Mouse (Mus musculus): ENCODE measurements around the gene Tank. TPM values are rescaled to one million over a fixed set of nuclear protein-coding genes. Genes with fewer than 3 reads are reported as not detected.

Tank gene
- polyA plus RNA-seq, 1 experiment = 23.7 TPM

DNA sequence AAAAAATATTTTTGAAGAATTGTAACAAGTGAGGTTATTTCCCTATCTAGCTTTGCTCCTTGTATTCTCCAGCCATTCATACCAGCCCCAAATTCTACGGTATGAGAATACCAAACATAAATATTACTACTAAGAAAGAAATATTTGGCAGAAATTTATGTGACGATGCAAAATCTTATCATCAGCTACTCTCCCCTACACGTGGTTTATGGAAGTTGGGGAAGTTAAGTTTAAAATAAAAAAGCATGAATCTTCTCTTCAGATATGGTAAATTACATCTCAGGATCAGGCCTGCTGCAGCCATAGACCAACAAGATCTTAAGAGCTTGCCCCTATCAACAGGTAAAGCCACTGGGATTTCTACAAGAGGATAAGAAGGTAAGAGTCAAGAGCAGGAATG, 1.9 kb upstream of the Tank start:
- TF ChIP-seq EP300 (IDR thresholded peaks at IDR 0.05; ENCODE audit: insufficient read depth, low read depth, low read length) = no peak
- TF ChIP-seq POLR2A (IDR thresholded peaks at IDR 0.05; ENCODE audit: insufficient read depth, low read length) = no peak
- TF ChIP-seq CTCF (IDR thresholded peaks at IDR 0.05; ENCODE audit: low read depth, low read length) = no peak
- no peaks in the 10 kb centered on the region for H3K9me3 ChIP-seq (replicated peaks; ENCODE audit: control insufficient read depth, insufficient read depth, low read length, poor library complexity, severe bottlenecking)

DNA sequence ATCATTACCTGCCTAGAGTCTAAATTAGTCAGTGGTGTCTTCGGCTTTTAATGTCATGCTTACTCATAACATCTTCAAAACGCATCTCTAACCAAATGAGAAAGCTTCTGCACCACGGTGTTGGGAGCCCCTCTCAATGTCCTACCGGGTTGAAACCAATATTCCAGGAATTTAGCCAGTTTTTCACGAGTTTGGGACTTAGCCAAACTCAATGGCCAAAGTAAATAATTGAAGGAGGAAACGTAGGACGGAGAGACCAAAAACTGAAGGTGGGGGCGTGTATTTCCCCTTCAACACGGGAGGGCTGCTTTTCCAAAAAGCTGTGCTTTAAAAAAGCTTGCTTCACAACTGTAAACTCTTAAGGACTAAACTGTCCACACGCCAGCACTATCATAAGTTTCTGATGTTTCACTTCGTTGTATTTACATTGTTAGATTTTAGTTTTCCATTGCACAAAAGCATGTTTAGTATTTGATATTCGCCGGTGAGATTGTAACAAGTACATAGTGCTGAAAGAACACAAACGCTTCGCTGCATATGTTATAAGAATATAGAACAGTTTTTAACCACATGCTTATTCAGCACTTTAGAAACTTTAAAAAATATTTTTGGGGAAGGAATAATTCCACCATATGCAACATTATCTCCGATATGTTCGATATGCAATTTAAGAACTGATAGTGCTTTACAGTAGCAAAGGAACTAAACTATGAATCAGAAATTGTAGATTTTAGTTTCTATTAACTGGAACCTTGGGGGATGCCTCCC, 1.3 kb upstream of the Tank start:
- Histone ChIP-seq H3K27ac (ENCODE audit: insufficient read depth, low read length) (no peak overlapping the region), H3K27me3 (ENCODE audit: control insufficient read depth, insufficient read depth, low read length, poor library complexity, severe bottlenecking) (no peaks in the 10 kb centered on the region), H3K36me3 (ENCODE audit: control insufficient read depth, insufficient read depth, low read length, poor library complexity, severe bottlenecking) (no peaks in the 10 kb centered on the region), H3K4me1 (ENCODE audit: control insufficient read depth, insufficient read depth, low read length) (no peaks in the 10 kb centered on the region), H3K9me3 (replicated peaks; ENCODE audit: control insufficient read depth, insufficient read depth, low read length, poor library complexity, severe bottlenecking) (no peaks in the 10 kb centered on the region), H3K9ac (ENCODE audit: low read depth, poor library complexity, severe bottlenecking) (no peak overlapping the region), H3K4me3 (ENCODE audit: low read depth, low read length) (no peak overlapping the region)
- no peak for TF ChIP-seq POLR2A (IDR thresholded peaks at IDR 0.05; ENCODE audit: insufficient read depth, low read length)
- TF ChIP-seq CTCF (IDR thresholded peaks at IDR 0.05; ENCODE audit: low read depth, low read length) = no peak
- TF ChIP-seq EP300 (IDR thresholded peaks at IDR 0.05; ENCODE audit: insufficient read depth, low read depth, low read length) = no peak

More for the DNA sequence above, 1.9 kb upstream of the Tank start:
- no peaks in the 10 kb centered on the region for H3K27me3 ChIP-seq (ENCODE audit: control insufficient read depth, insufficient read depth, low read length, poor library complexity, severe bottlenecking)
- H3K27ac ChIP-seq (ENCODE audit: insufficient read depth, low read length) = no peak overlapping the region
- no peaks in the 10 kb centered on the region for H3K36me3 ChIP-seq (ENCODE audit: control insufficient read depth, insufficient read depth, low read length, poor library complexity, severe bottlenecking)
- no peak overlapping the region for H3K9ac ChIP-seq (ENCODE audit: low read depth, poor library complexity, severe bottlenecking)
- H3K4me1 ChIP-seq (ENCODE audit: control insufficient read depth, insufficient read depth, low read length) = no peaks in the 10 kb centered on the region
- H3K4me3 ChIP-seq (ENCODE audit: low read depth, low read length) = no peak overlapping the region

DNA sequence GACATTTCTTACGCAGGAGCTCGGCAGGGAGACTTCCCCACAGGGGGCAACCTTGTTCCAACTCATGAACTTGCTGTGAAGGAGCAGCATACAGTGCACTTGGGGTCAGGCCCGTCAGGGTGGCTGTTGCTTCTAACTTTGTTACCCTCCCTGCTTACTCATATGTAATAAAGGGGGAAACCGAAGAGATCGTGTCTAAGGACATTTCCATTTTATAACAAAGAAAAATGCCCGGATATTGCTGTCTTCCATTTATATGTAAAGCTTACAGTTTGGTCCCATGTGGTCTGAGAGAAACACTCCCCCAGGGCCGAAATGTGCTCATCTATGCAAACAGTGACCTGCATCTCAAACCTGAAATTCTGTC, 706 bp upstream of the Tank start:
- no peaks in the 10 kb centered on the region for H3K27me3 ChIP-seq (ENCODE audit: control insufficient read depth, insufficient read depth, low read length, poor library complexity, severe bottlenecking)
- H3K4me1 ChIP-seq (ENCODE audit: control insufficient read depth, insufficient read depth, low read length) = no peaks in the 10 kb centered on the region
- no peak overlapping the region for H3K9ac ChIP-seq (ENCODE audit: low read depth, poor library complexity, severe bottlenecking)
- no peak overlapping the region for H3K4me3 ChIP-seq (ENCODE audit: low read depth, low read length)
- no peak overlapping the region for H3K27ac ChIP-seq (ENCODE audit: insufficient read depth, low read length)
- no peak for TF ChIP-seq CTCF (IDR thresholded peaks at IDR 0.05; ENCODE audit: low read depth, low read length)
- no peak for TF ChIP-seq EP300 (IDR thresholded peaks at IDR 0.05; ENCODE audit: insufficient read depth, low read depth, low read length)
- no peak for TF ChIP-seq POLR2A (IDR thresholded peaks at IDR 0.05; ENCODE audit: insufficient read depth, low read length)
- H3K36me3 ChIP-seq (ENCODE audit: control insufficient read depth, insufficient read depth, low read length, poor library complexity, severe bottlenecking) = no peaks in the 10 kb centered on the region
- no peaks in the 10 kb centered on the region for H3K9me3 ChIP-seq (replicated peaks; ENCODE audit: control insufficient read depth, insufficient read depth, low read length, poor library complexity, severe bottlenecking)

DNA sequence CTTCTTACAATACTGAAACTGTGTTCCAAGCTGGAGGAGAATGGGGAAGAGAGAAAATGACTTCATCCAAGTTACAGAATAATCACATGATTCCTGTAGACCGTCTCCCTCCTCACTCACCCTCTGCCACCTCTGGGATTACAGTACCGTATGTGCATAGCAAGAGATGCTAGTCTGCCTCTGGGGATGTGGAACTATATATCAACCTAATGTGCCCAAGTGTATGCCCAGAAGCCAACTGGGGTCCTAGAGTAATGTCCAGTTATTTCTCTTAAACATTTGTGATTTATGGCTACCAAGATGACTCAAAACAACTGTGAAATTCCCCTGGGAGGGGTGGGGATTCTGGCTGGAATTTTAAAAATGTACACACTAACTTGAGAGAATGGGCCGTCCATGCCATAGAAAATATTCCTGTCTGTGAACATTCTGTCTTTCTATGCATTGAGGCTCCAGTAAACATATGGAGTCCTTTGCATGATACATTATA, 1.2 kb downstream of the Tank start:
- Histone ChIP-seq H3K9ac (ENCODE audit: low read depth, poor library complexity, severe bottlenecking) (no peak overlapping the region), H3K36me3 (ENCODE audit: control insufficient read depth, insufficient read depth, low read length, poor library complexity, severe bottlenecking) (no peaks in the 10 kb centered on the region), H3K27me3 (ENCODE audit: control insufficient read depth, insufficient read depth, low read length, poor library complexity, severe bottlenecking) (no peaks in the 10 kb centered on the region), H3K9me3 (replicated peaks; ENCODE audit: control insufficient read depth, insufficient read depth, low read length, poor library complexity, severe bottlenecking) (no peaks in the 10 kb centered on the region), H3K4me3 (ENCODE audit: low read depth, low read length) (no peak overlapping the region), H3K4me1 (ENCODE audit: control insufficient read depth, insufficient read depth, low read length) (no peaks in the 10 kb centered on the region), H3K27ac (ENCODE audit: insufficient read depth, low read length) (no peak overlapping the region)
- TF ChIP-seq EP300 (IDR thresholded peaks at IDR 0.05; ENCODE audit: insufficient read depth, low read depth, low read length) (no peak), CTCF (IDR thresholded peaks at IDR 0.05; ENCODE audit: low read depth, low read length) (no peak), POLR2A (IDR thresholded peaks at IDR 0.05; ENCODE audit: insufficient read depth, low read length) (no peak)

DNA sequence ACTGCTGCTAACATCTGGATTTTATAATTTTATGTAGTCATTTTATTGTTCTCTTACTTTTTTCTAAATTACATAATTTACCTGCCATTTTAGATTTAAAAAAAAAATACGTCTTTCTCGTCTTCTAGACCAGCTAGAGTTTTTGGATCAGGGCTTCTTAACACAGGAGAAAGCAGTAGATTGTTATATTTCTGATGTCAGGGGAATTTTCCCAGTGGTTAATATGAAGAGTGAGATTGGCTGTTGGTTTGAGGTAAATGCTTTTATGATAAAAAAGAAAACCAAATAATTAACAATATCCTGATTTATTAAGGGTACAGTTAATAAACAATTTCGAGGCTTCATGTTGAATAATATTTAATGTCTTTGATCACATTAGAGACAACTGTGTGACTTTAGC, 1.7 kb downstream of the Tank start:
- TF ChIP-seq POLR2A (IDR thresholded peaks at IDR 0.05; ENCODE audit: insufficient read depth, low read length) = no peak
- no peak for TF ChIP-seq CTCF (IDR thresholded peaks at IDR 0.05; ENCODE audit: low read depth, low read length)
- Histone ChIP-seq H3K9ac (ENCODE audit: low read depth, poor library complexity, severe bottlenecking) (no peak overlapping the region), H3K4me3 (ENCODE audit: low read depth, low read length) (no peak overlapping the region), H3K36me3 (ENCODE audit: control insufficient read depth, insufficient read depth, low read length, poor library complexity, severe bottlenecking) (no peaks in the 10 kb centered on the region), H3K27me3 (ENCODE audit: control insufficient read depth, insufficient read depth, low read length, poor library complexity, severe bottlenecking) (no peaks in the 10 kb centered on the region), H3K9me3 (replicated peaks; ENCODE audit: control insufficient read depth, insufficient read depth, low read length, poor library complexity, severe bottlenecking) (no peaks in the 10 kb centered on the region), H3K4me1 (ENCODE audit: control insufficient read depth, insufficient read depth, low read length) (no peaks in the 10 kb centered on the region), H3K27ac (ENCODE audit: insufficient read depth, low read length) (no peak overlapping the region)

DNA sequence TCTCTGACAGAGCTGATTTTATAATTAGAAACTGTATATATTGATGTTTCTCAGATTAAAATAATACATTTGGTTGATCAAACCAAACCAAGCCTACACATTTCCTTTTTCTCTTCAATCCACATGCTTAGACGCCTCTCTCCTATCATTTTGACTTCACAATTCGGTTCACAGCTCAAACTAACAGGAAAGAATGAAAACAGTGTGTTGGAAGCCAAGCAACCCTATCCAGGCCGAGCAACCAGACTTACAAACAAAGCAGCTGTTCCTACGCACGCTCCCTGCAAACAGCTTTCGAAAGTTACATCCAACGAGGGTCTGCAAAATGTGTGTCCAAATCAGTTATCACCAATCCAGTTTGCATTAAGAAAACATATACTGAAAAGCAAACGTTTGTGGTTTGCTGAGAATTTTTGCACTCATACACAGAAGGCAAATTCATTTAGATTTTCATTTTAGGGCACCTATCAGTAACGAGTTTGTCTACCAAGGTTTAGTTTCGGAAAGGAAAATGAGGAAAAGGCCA, 2.2 kb downstream of the Tank start:
- Histone ChIP-seq H3K4me3 (ENCODE audit: low read depth, low read length) (no peak overlapping the region), H3K4me1 (ENCODE audit: control insufficient read depth, insufficient read depth, low read length) (no peaks in the 10 kb centered on the region), H3K9me3 (replicated peaks; ENCODE audit: control insufficient read depth, insufficient read depth, low read length, poor library complexity, severe bottlenecking) (no peaks in the 10 kb centered on the region), H3K9ac (ENCODE audit: low read depth, poor library complexity, severe bottlenecking) (no peak overlapping the region), H3K36me3 (ENCODE audit: control insufficient read depth, insufficient read depth, low read length, poor library complexity, severe bottlenecking) (no peaks in the 10 kb centered on the region), H3K27ac (ENCODE audit: insufficient read depth, low read length) (no peak overlapping the region), H3K27me3 (ENCODE audit: control insufficient read depth, insufficient read depth, low read length, poor library complexity, severe bottlenecking) (no peaks in the 10 kb centered on the region)
- TF ChIP-seq POLR2A (IDR thresholded peaks at IDR 0.05; ENCODE audit: insufficient read depth, low read length) (no peak), EP300 (IDR thresholded peaks at IDR 0.05; ENCODE audit: insufficient read depth, low read depth, low read length) (no peak), CTCF (IDR thresholded peaks at IDR 0.05; ENCODE audit: low read depth, low read length) (no peak)
